Mouse (Mus musculus) megakaryocyte progenitor cell, adult 5-6 weeks (primary cell): ENCODE data around the gene Stmn3. TPM values are rescaled to one million over a fixed set of nuclear protein-coding genes. Genes with fewer than 3 reads are reported as not detected.

Source experiments
- ATAC-seq: replicated peaks from 2 replicates; pipeline ENCODE4 v1.8.0; 2016; ENCODE audit warnings: mild to moderate bottlenecking, moderate TSS enrichment, inconsistent platforms; ENCODE audit not compliant: poor library complexity
- total RNA-seq, 2 experiments: library from RNA; stranded (forward) in 1 of 2; stranded (reverse) in 1 of 2; fragments of 157-497, 149-512 nt in 1 of 2; fragments of 200-1000 nt in 1 of 2; gene quantifications; 2 replicates each; pipeline versions ENCODE4 v1.2.3 to v1.2.4; 2015 to 2017

Gene Stmn3
- not detected in 2 replicates for total RNA-seq (2015)
- total RNA-seq (2017): not detected in 2 replicates

- peak; percentile 96 for ATAC-seq
Measured at GRCm38 (mm10) chr2:181314080-181314810, at the start of gene Stmn3. Stmn3 (minus strand) TSS chr2:181314500.

- no peak for ATAC-seq
Measured at GRCm38 (mm10) chr2:181363946-181364345, 49.6 kb upstream of the Stmn3 start.

GRCm38 (mm10) chr2:181356780-181357179 lies 42.5 kb upstream of the Stmn3 start:
- ATAC-seq: no peak

DNA sequence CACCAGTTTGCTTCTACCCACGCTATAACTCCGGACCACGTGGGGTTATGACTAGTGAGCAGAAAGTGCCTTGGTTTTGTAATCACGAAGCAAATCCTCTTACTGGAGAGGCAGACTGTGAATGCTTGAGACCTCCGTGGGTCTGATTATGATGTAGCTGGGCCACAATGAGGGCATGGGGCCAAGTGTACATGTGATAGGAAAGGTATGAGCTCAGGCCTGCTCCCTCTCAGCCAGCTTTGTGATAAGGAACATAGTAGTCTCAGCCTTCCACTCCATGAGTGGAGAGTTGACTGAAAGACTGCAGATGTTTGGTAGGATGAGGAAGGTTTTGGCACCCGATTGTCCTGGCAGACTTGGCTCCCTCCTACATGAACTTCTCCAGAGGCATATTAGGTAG lies 28.5 kb upstream of the Stmn3 start:
- no peak for ATAC-seq

DNA sequence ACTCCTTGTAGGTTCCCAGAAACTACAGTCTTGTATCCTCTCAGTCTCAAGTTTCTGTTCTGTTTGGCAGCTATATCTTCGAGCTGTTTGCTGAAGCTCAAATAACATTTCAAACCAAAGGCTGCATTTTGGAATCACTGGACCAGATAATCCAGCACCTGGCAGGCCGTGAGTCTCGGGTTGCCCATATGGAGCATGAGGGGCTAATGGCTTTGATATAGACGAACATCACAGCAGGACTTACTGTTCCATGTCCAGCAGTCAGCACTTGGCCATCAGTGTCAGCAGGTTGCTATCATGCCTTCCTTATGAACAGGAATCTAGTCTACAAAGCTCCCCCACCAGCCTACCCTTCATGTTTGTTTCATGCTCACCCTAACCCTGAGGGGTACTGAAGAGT lies 26.1 kb upstream of the Stmn3 start:
- no peak for ATAC-seq

- peak; percentile 99 for ATAC-seq
Measured at GRCm38 (mm10) chr2:181334023-181334422, 19.7 kb upstream of the Stmn3 start.

DNA sequence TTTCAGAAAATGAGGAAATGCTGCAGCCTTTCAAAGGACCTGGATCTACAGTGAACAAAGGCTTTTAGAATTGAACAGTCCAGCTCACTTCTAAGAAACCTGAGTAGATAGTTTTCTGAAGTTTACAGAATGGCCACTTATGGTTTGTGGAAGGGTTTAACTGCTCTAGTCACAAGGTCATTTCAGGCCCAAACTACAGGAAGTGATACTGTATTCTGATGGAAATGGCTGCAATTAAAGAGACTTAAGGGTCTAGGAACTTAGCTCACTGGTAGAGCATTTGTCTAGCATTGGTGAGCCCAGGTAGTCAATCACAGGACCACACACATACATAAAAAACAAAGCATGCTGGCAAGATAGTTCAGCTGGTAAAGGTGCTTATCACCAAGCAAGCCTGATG lies 18.2 kb upstream of the Stmn3 start:
- no peak for ATAC-seq

GRCm38 (mm10) chr2:181326098-181326497 lies 11.8 kb upstream of the Stmn3 start:
- ATAC-seq: no peak

DNA sequence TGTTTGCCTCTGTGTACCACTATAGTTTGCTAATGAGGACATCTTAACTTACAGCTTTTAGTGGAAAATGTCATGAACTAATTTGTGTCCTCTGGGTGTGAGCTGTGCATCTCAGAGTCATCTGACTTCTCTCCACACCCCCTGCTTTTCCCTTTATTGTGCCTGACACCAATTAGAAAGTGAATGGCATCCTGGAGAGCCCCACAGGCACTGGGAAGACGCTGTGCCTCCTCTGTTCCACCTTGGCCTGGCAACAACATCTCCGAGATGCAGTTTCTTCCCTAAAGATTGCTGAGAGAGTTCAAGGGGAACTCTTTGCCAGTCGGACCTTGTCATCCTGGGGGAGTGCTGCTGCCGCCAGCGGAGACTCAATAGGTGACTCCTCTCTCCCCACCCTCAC lies 7.8 kb upstream of the Stmn3 start:
- no peak for ATAC-seq

- ATAC-seq: no peak
Measured at GRCm38 (mm10) chr2:181320103-181320499, 5.8 kb upstream of the Stmn3 start.

DNA sequence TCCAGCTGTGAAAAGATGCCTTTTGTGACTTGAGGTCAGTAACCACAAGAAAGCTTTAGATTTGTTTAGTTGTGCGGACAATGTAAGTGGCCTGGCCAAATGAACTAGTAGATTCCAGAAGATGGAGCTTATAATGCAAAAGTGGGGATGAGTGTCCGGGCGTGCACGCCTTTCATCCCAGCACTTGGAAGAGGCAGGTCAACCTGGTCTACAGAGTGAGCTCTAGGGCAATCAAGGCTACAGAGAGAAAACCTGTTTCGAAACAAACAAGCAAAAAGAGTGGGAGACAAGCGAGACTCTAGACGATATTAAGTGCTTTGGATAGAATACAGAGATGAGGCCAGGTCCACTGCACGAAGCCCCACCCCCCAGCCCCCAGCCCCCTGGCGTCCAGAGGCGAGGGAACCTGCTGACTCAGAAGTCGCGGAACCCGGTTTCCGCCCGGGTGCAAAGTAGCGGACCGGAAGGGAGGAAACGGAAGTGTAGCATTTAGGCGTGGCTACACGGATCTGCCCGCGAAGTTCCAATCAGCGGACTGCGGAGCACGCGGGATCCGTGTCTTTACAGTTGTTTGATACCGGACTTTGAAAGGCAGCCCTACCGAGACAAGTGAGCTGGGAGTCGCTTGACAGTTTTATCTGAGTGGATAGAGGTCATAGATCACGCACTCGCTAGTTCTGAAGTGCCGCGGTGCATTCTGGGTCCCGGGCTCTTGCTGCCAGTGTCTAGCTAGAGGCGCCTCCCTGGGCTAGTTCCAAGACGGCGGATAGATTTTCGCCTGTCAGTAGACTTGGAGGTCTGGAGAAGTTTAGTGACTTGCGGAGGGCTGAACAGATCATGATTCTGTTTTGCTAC lies 5.2 kb upstream of the Stmn3 start, which contains the start of gene Rtel1:
Gene Rtel1 (plus strand): TSS at position 492 of the 855 bp plus-strand sequence.
- peak; percentile 97 for ATAC-seq

DNA sequence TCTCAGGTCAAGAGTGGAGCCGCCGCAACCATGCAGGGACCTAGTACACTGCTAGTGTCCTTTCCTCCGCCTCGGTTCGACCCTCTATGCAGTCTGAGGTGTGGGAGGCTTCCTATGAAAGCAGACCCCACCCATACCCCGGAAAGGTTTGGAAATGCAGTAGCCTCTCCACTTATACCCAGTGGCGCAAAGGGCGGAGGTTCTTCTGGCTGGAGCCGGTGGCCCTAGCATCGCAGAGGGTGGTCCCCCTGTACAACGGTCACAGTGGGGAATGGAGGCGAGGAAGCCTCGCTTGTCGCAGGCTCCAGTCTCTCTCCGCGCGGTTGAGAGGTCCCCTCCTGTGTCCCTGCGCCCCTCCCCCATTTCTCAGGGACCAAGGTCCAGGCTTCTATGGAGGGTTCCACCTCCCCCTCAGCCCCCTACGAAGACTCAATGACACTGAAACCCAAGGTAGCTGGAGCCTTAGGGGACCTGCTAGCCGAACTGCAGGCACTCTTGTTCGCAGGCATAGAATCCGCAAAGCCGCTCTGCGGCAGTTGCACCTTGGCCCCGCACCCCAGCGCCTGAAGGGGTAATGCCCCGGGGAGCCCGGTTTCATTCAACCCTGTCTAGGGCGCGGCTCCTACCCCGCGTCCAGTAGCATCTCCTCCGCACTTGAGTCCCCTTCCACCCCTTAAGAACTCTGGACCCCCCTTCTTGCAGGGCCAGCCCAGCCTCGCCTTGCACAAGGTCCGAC lies 788 bp downstream of the Stmn3 start:
- ATAC-seq: no peak

DNA sequence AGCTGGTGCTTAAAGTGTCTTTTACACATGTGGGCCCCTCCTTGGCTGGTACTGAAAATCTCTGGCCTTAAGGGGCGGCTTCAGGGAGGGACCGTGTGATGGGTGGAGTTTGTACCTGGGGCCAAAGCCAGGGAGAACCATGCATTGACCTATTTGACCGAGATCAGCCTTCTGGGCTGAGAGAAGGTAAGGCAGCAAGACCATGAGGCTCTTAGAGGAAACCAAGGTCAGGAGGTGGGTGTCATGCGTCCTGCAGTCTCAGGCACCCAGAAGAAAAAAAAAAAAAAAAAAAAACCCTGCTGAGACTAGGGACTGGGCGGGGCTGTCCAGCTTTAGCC lies 1.3 kb downstream of the Stmn3 start:
- no peak for ATAC-seq

- ATAC-seq: no peak
Measured at GRCm38 (mm10) chr2:181312435-181312834, 1.9 kb downstream of the Stmn3 start.

DNA sequence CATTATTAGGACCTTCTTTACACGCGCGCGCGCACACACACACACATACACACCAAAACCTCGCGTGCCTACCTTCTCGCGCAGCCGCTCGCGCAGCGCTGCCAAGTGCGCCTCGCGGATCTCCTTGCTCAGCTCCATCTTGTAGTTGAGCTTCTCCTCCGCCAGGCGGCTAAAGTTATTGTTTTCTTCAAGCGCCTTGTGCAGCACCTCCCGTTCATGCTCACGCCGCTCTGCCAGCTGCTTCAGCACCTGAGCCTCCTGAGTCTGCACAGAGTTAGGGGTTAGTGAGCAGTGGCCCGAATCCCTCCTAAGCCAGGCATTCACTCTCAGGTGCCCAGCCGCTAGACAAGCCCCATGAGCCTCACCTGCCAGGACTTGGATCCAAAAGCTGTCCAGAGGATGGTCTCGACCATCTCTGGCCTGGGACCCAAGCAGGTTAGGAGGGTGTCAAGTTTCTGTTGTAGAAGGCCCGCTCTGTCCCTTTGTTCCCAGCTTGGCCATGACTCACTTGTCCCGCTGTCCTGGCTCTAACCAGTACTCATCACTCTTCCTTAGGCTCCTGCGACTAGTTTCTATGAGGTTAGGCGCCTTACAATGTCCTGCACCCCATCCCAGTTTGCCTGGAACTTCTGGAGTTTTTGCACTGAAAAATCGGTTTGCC lies 7.0 kb downstream of the Stmn3 start:
- peak; percentile 83 for ATAC-seq

DNA sequence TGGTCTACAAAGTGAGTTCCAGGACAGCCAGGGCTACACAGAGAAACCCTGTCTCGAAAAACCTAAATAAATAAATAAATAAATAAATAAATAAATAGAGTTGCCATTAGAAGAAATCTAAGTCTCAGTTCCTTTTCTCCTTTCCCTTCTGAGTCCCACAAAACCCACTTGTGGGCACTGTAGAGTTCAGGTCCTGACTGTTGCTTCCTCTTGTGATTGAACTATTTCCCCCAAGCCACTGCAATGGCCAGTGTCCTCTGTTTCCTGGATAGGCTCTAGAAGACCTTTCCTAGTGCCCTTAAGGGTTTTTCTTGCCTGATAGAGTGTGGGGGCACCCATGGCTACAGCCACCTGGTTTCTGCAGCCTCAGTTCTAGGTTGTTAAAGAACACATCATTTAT lies 9.4 kb downstream of the Stmn3 start:
- ATAC-seq: peak; percentile 51

- peak; percentile 95 for ATAC-seq
Measured at GRCm38 (mm10) chr2:181302041-181302440, 12.3 kb downstream of the Stmn3 start.

DNA sequence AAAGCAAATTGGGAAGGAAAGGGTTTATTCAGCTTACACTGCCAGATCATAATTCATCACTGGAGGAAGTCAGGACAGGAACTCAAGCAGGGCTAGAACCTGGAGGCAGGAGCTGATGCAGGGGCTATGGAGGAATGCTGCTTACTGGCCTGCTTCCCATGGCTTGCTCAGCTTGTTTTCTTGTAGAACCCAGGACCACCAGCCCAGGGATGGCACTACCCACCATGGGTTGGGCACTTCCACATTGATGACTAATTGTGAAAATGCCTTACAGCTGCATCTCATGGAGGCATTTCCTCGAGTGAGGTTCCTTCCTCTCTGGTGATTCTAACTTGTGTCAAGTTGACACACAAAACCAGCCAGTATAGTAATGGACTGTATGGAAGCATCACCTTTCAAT lies 23.4 kb downstream of the Stmn3 start:
- no peak for ATAC-seq

- ATAC-seq: no peak
Measured at GRCm38 (mm10) chr2:181288691-181289090, 25.6 kb downstream of the Stmn3 start.

DNA sequence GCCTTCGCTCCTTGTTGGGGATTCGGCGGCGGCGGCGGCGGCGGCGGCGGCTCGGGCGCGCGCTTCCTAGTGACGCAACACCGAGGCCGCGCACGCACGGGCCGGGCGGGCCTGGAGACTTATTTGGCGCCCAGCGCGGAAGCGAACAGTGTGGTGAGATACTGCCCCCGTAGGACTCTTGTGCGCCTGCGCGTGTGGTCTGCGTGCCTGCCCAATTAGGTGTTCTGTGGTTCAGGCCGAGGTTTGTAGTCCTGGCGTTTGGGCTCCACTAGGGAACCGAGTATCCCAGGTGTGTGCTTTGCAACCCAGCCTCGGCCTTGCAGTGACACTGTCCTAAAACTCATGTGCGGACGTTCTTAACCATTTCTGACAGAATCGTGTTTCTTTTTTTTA lies 26.3 kb downstream of the Stmn3 start, which contains the start of gene Gmeb2:
Gene Gmeb2 (minus strand): TSS at position 78 of the 393 bp plus-strand sequence.
- peak; percentile 82 for ATAC-seq
